Mouse (Mus musculus) C2C12 (cell line): ENCODE results near the gene Cux1.

Experiments used
- CTCF ChIP-seq: IDR thresholded peaks from one replicate; pipeline ENCODE4 v1.5.1; 2011; ENCODE audit not compliant: control insufficient read depth, insufficient read depth, insufficient read length
- MYOD1 ChIP-seq: IDR thresholded peaks from one replicate; pipeline ENCODE4 v1.6.1; 2011; ENCODE audit warnings: low read depth; ENCODE audit not compliant: control insufficient read depth, insufficient read length
- USF1 ChIP-seq: IDR thresholded peaks from one replicate; pipeline ENCODE4 v1.6.1; 2011; ENCODE audit warnings: low read depth, mild to moderate bottlenecking, control low read depth, moderate library complexity

DNA sequence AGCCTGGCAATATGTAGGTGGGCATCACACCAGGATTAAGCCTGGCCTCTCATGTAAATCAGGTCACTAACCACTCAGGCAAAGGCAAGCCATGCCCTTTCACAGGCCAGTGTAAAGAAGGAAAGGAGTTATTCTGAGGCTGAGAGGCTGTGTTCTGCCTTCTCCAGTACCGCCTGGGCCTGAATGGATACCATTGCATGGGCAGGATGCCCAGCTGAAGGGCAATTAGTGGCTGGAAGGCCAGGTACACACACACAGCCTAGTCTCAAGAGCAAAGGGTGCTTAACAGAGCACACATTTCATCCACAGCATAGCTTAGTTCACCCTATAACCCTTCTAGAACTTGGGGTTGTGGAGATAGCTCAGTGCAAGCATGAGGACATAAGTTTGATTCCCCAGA is 36.4 kb downstream of the Cux1 start:
- no peak for TF ChIP-seq CTCF
- no peak for TF ChIP-seq MYOD1
- no peak for TF ChIP-seq USF1
